Mouse (Mus musculus) ES-E14 (cell line): ENCODE measurements around the gene Gpx4. TPM values are rescaled to one million over a fixed set of nuclear protein-coding genes. Genes with fewer than 3 reads are reported as not detected.

Experiments
- DNase-seq: peaks from one replicate; pipeline ENCODE4 v3.0.0-alpha.2; 2013; ENCODE audit warnings: low read depth, low spot score
- H3K27ac ChIP-seq: 2 replicates; pipeline ENCODE4 v1.5.1; 2012; ENCODE audit warnings: low read depth, mild to moderate bottlenecking, low read length, moderate library complexity, mixed read lengths; ENCODE audit not compliant: poor library complexity, insufficient read depth, severe bottlenecking
- H3K36me3 ChIP-seq: 2 replicates; pipeline ENCODE4 v1.6.1; 2012; ENCODE audit warnings: mild to moderate bottlenecking, low read length, moderate library complexity, mixed read lengths; ENCODE audit not compliant: control insufficient read depth, poor library complexity, insufficient read depth, severe bottlenecking
- H3K4me1 ChIP-seq, 2 experiments: fragments of 150-350 bp in 1 of 2; sonication (generic) in 1 of 2; 2 replicates each; pipeline ENCODE4 v1.6.1; 2012; ENCODE audit warnings: low read length in 2 of 2, mild to moderate bottlenecking in 1 of 2, mixed read lengths in 1 of 2; ENCODE audit not compliant: control insufficient read depth in 2 of 2, insufficient read depth in 2 of 2, poor library complexity in 1 of 2
- H3K4me3 ChIP-seq, 2 experiments: fragments of 150-350 bp in 1 of 2; sonication (generic) in 1 of 2; 2 replicates each; pipeline ENCODE4 v1.5.1; 2012; ENCODE audit warnings: low read length in 2 of 2, low read depth in 1 of 2, mild to moderate bottlenecking in 1 of 2, mixed read lengths in 1 of 2; ENCODE audit not compliant: insufficient read depth in 1 of 2, poor library complexity in 1 of 2, severe bottlenecking in 1 of 2
- H3K9ac ChIP-seq: 2 replicates; pipeline ENCODE4 v1.6.1; 2012; ENCODE audit warnings: low read depth, mild to moderate bottlenecking, low read length, mixed read lengths; ENCODE audit not compliant: poor library complexity, insufficient read depth, severe bottlenecking
- H3K9me3 ChIP-seq: fragments of 150-350 bp; sonication (generic); 2 replicates; pipeline ENCODE4 v1.6.1; 2012; ENCODE audit warnings: low read depth, mild to moderate bottlenecking, low read length; ENCODE audit not compliant: control insufficient read depth, insufficient read depth
- CHD2 ChIP-seq: IDR thresholded peaks from 2 replicates; pipeline ENCODE4 v1.6.1; 2014; ENCODE audit warnings: mild to moderate bottlenecking, low read depth, low read length, inconsistent platforms
- HCFC1 ChIP-seq: IDR thresholded peaks from 2 replicates; pipeline ENCODE4 v1.6.1; 2012; ENCODE audit warnings: low read length, inconsistent platforms, borderline replicate concordance; ENCODE audit not compliant: insufficient read depth
- MAFK ChIP-seq: IDR thresholded peaks from 2 replicates; pipeline ENCODE4 v1.6.1; 2014; ENCODE audit warnings: mild to moderate bottlenecking, low read depth, low read length, inconsistent platforms; ENCODE audit not compliant: insufficient read depth
- ZC3H11A ChIP-seq: IDR thresholded peaks from 2 replicates; pipeline ENCODE4 v1.6.1; 2012; ENCODE audit warnings: low read depth, mild to moderate bottlenecking, inconsistent platforms, low read length, borderline replicate concordance
- ZNF384 ChIP-seq: IDR thresholded peaks from 2 replicates; pipeline ENCODE4 v1.6.1; 2012; ENCODE audit warnings: low read depth, low read length, inconsistent platforms
- in situ Hi-C, 2 experiments: fragments of 600-800 bp; cut with MboI; formaldehyde crosslinking; loops; one replicate each; pipeline ENCODE4 v1.15.1; 2025; ENCODE audit warnings: low sequenced_read_pairs in 2 of 2, inconsistent platforms in 1 of 2; ENCODE audit not compliant: unreplicated experiment in 2 of 2
- total RNA-seq: library from RNA; depleted of rRNA; stranded (reverse); fragments of 300-350 nt; gene quantifications from 2 replicates; pipeline ENCODE4 v1.2.3, GENCODE M21; 2012

Gpx4 gene
- total RNA-seq, 1 experiment: 1,456 TPM

DNA sequence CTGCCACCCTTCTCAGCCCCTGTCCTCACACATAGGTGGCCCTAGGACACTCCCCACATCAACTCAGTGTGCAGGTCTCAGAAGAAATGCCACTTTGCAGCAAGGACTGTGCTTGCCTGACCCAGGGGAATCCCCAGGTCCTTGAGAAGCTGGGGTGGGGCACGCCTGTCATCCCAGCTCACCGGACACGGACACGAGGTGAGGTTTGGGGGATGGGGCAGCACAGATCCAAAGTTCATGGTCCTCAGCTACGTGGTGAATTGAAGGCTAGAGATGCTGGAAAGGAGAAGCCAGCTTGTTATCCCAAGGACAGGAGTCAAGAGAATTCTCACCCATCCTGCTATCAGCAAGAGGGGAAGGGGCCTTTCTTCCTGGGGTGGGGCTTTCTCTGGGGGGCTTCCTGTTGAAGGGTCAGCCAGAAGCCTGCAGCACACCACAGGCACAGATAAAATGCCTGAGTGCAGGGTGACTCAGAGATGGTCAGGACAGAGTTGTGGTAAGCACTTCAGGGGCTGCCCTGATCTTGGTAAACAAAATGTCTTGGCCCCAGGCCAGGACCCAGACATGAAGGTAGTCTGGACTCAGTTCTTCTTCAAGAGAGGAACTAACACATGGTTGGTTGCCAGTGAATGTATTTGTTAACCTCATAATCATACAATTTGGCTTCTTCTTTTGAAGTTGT is 14.0 kb upstream of the Gpx4 start:
- H3K4me3 ChIP-seq: no peak overlapping the region

DNA sequence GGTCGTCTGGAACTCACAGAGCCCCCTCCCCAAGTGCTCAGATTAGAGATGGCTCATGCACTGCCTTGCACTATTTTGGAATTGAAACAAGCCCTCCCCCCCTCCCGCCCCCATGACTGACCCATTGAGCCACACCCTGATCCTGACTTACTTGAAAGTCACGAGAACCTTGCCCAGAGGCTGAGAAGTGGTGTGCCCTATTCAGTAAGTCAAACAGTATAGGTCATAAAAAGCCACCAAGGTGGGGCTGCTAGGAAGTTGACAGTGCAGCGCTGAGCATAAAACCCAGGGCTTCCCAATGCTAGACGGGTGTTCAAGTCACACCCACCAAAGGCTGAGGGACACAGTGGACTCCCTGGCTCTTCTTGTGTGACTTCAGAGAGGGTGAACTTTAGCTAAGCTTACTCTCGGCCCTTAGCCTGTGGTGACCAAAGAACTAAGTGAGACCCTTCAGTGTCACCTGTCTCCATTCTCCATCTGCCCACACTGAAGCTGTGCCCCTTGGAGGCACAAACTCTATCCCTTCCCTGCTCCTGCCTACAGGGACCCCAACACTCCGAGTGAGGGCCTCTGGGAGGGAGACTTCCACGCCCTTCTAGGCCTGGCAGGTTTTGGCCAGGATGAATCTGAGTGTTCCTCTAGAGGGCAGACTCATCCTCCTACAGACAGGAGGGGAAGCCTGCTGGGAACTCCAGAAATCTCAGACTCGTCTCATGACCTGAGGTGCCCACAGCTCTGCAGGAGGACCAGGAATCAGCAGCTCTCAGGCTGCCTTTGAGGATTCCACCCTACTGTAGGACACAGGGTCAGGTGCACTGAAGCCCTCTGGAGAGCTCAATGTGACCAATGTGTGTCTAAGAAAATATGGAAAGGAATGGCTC is 13.2 kb upstream of the Gpx4 start:
- Histone ChIP-seq H3K9ac (no peak overlapping the region), H3K4me1 (peaks cover 6 to 25% of the 10 kb centered on the region in 2 experiments), H3K36me3 (peaks cover 45% of the 10 kb centered on the region), H3K9me3 (no peaks in the 10 kb centered on the region), H3K4me3 (no peak overlapping the region), H3K27ac (peak overlapping the region; percentile 25; the same call in 1 of the 2 replicates)
- TF ChIP-seq CHD2: no peak
- TF ChIP-seq MAFK: no peak
- no peak for TF ChIP-seq ZNF384
- no peak for TF ChIP-seq HCFC1
- 0 out of 2 replicates have a peak, but pooled peaks have one; percentile 5 for TF ChIP-seq ZC3H11A
- in situ Hi-C loops: no loop called here
- DNase-seq: no peak

More for the DNA sequence above, 14.0 kb upstream of the Gpx4 start:
- Histone ChIP-seq H3K9me3 (no peaks in the 10 kb centered on the region), H3K36me3 (peaks cover 38% of the 10 kb centered on the region), H3K4me1 (peaks cover 6 to 24% of the 10 kb centered on the region in 2 experiments), H3K27ac (no peak overlapping the region), H3K9ac (no peak overlapping the region)
- DNase-seq: no peak
- in situ Hi-C loops: no loop called here
- TF ChIP-seq MAFK (no peak), CHD2 (no peak), HCFC1 (no peak), ZNF384 (no peak), ZC3H11A (no peak)

DNA sequence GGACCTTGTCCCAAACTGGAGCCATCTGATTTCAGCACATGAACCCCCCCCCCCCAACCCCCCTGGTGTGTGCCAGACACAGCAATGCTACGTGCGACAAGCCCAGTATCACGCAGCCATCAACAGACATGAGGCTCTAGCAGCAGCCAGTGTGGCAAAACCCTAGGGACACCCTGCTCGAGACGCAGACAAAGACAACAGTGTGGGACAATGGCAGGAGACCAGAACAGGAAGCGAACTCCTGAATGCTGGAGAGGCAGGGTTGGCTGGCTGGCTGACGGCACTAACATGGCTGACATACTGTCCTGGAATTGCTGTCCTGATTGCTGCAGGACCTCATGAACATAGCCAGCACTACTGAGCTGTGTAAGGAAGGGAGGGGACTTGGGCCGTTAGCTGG is 11.8 kb upstream of the Gpx4 start:
- Histone ChIP-seq H3K9me3 (no peaks in the 10 kb centered on the region), H3K4me3 (no peak overlapping the region), H3K27ac (peak overlapping the region; percentile 6; the same call in 1 of the 2 replicates), H3K9ac (no peak overlapping the region), H3K4me1 (peaks cover 6 to 23% of the 10 kb centered on the region in 2 experiments), H3K36me3 (peaks cover 43% of the 10 kb centered on the region)
- no peak for DNase-seq
- in situ Hi-C loops: no loop called here
- no peak for TF ChIP-seq CHD2
- no peak for TF ChIP-seq ZNF384
- TF ChIP-seq MAFK: no peak
- TF ChIP-seq HCFC1: no peak
- no peak for TF ChIP-seq ZC3H11A

DNA sequence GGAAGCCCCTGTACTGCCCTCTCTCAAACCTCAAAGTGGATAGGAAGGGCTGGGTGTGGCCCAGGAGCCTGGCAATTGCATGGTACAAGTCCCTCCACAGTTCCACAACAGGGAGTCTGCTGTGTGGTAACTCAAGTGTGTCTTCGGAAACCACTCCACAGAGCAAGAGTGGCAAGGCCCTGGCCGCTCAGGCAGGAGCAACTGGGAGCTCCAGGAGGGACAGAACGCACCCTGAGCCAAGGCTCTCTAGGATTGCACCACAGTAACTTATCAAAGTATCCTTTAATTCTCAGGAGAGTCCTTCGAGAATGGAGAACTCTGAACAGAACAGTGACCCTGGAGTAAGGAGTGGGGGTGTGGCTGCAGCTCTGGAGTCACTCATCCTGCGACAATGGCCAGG is 11.3 kb upstream of the Gpx4 start:
- Histone ChIP-seq H3K36me3 (peaks cover 42% of the 10 kb centered on the region), H3K9ac (no peak overlapping the region), H3K27ac (no peak overlapping the region), H3K4me3 (no peak overlapping the region), H3K4me1 (peaks cover 6 to 23% of the 10 kb centered on the region in 2 experiments), H3K9me3 (no peaks in the 10 kb centered on the region)
- TF ChIP-seq ZNF384 (no peak), CHD2 (no peak), MAFK (no peak), HCFC1 (no peak), ZC3H11A (no peak)
- no peak for DNase-seq
- in situ Hi-C loops: no loop called here
